Mouse (Mus musculus): ENCODE results near the gene Bglap2. TPM values are rescaled to one million over a fixed set of nuclear protein-coding genes. Genes with fewer than 3 reads are reported as not detected.
A peak's percentile ranks its signal among the peaks of the same experiment; 100 is the strongest.
"Not testable (repeated sequence)": the region's sequence is repeated elsewhere in the genome, so short reads cannot be mapped to it uniquely, and the experiment has no call there.

The Bglap2 gene
- polyA plus RNA-seq, 1 experiment from 2014 or later = 27.0 TPM

DNA sequence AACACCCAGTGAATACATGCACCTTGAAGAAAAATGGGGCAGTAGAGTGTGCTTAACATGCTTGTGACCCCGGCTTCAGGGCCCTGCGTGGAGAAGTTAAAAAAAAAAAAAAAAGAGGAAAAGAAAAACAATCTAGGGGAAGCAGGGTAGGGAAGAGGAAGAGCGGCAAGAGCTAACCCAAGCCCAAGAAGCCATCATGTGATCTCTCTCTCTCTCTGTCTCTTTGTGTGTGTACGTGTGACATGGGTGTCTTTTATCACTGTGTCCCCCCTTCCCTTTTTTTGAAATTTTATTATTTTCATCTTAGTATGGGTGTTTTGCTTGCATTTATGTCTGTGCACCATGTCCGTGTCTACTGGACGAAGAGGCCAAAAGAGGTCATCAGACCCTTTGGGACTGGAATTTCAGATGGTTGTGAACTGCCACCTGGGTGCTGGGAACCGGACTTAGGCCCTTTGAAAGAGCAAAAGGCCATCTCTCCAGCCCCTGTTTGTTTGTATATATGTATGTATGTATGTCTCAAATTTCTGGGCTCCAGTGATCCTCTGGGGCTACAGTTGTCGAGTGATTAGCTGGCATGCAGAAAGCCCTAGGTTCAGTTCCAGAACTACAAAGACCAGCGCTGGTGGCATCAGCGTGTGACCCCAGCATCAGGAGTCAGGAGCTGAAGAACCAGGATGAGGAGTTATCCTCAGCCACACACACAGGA is 25.2 kb upstream of the Bglap2 start:
- ATAC-seq (ENCODE audit: low read depth) = no peak
- H3K27ac ChIP-seq (replicated peaks; ENCODE audit: low read depth, low read length) = no peak overlapping the region
- no peaks in the 10 kb centered on the region for H3K9me3 ChIP-seq (ENCODE audit: control insufficient read depth, low read length)
- H3K9ac ChIP-seq (ENCODE audit: low read depth, low read length) = no peak overlapping the region
- DNase-seq (ENCODE audit: low spot score) = no peak
- no peak overlapping the region for H3K4me2 ChIP-seq (ENCODE audit: low read depth, low read length)
- H3K27me3 ChIP-seq (replicated peaks; ENCODE audit: control insufficient read depth, insufficient read depth, low read length) = no peaks in the 10 kb centered on the region
- H3K36me3 ChIP-seq (ENCODE audit: control insufficient read depth, insufficient read depth, low read length) = peaks cover 26% of the 10 kb centered on the region
- H3K4me1 ChIP-seq (ENCODE audit: control insufficient read depth, insufficient read depth, low read length) = peaks cover 2% of the 10 kb centered on the region; the same call in 1 of the 2 replicates
- no peak overlapping the region for H3K4me3 ChIP-seq (ENCODE audit: low read depth, low read length)
- WGBS = 89% methylated on average over 10 of the region's 10 CpGs

DNA sequence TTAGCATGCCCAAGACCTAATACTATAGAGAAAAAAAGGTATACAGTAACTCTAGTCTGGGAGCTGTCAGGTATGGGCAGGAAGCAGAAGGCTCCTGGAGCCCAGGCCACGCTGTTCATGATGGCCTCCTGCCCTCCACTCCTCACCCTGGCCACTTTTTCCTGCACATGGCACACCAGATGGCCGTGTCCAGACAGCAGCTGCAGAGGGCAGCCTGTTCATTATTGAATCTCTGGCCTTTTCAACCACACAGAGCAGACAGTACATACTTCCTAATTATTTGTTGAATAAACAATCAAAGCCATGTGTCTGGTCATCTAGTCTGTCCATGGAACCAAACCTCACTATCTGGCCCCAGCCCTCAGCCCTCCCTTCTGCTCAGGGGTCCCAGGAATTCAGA is 20.2 kb upstream of the Bglap2 start:
- no peak for DNase-seq (ENCODE audit: low spot score)
- H3K4me3 ChIP-seq (ENCODE audit: low read depth, low read length) = no peak overlapping the region
- no peaks in the 10 kb centered on the region for H3K4me1 ChIP-seq (ENCODE audit: control insufficient read depth, insufficient read depth, low read length)
- no peak for ATAC-seq (ENCODE audit: low read depth)
- H3K9ac ChIP-seq (ENCODE audit: low read depth, low read length) = no peak overlapping the region
- peaks cover 47% of the 10 kb centered on the region for H3K36me3 ChIP-seq (ENCODE audit: control insufficient read depth, insufficient read depth, low read length)
- H3K4me2 ChIP-seq (ENCODE audit: low read depth, low read length) = no peak overlapping the region
- H3K9me3 ChIP-seq (ENCODE audit: control insufficient read depth, low read length) = no peaks in the 10 kb centered on the region
- WGBS = 89% methylated on average over 2 of the region's 2 CpGs
- no peak overlapping the region for H3K27ac ChIP-seq (replicated peaks; ENCODE audit: low read depth, low read length)
- no peaks in the 10 kb centered on the region for H3K27me3 ChIP-seq (replicated peaks; ENCODE audit: control insufficient read depth, insufficient read depth, low read length)

DNA sequence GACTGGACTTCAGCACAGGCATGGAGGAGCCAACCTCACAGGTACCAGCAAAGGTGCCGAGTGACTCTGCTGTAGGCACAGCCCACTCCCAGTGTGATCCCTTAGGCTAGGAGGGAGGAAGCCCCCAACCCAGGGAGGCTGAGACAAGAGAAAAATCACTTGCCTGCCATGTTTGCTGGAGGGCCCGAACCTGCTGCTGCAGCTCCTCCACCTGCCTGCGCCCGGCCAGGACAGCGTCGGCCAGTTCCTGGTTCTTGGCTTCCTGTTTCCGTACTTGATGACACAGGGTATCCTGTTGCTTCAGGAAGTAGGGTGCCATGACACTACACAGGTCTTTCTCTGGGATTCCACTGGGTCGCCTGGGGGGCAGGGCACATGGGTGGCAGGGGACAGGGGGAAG is 17.2 kb upstream of the Bglap2 start:
- Histone ChIP-seq H3K4me1 (ENCODE audit: control insufficient read depth, insufficient read depth, low read length) (no peaks in the 10 kb centered on the region), H3K36me3 (ENCODE audit: control insufficient read depth, insufficient read depth, low read length) (0 out of 2 replicates have a peak, but pooled peaks cover 31% of the 10 kb centered on the region), H3K27me3 (replicated peaks; ENCODE audit: control insufficient read depth, insufficient read depth, low read length) (no peaks in the 10 kb centered on the region), H3K27ac (replicated peaks; ENCODE audit: low read depth, low read length) (no peak overlapping the region), H3K4me2 (ENCODE audit: low read depth, low read length) (no peak overlapping the region), H3K9ac (ENCODE audit: low read depth, low read length) (no peak overlapping the region), H3K4me3 (ENCODE audit: low read depth, low read length) (no peak overlapping the region), H3K9me3 (ENCODE audit: control insufficient read depth, low read length) (no peaks in the 10 kb centered on the region)
- DNase-seq (ENCODE audit: low spot score) (no peak), ATAC-seq (ENCODE audit: low read depth) (no peak)
- 92% methylated on average over 7 of the region's 8 CpGs for WGBS

DNA sequence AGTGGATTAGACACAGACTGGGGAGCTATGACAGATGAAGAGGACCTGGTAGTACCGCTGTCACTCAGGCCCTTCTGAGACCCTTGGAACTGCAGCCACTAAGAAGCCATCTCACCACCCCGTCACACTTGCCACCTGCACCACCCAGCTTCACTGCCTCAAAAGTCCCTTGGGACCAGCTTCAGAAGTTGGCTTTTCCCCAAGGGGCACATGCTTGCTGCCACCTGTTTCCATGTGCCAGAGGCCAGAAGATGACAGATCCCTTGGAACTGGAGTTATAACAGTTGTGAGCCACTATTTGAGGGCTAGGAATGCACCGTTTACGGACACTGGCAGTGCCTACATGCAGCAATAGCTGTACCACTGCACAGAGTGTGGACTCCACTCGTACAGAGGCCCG is 16.8 kb upstream of the Bglap2 start:
- ATAC-seq (ENCODE audit: low read depth) (peak; percentile 16; the same call in 1 of the 2 replicates), DNase-seq (ENCODE audit: low spot score) (peak; percentile 14)
- H3K27me3 ChIP-seq (replicated peaks; ENCODE audit: control insufficient read depth, insufficient read depth, low read length) = no peaks in the 10 kb centered on the region
- 94% methylated on average over 6 of the region's 6 CpGs for WGBS
- H3K9me3 ChIP-seq (ENCODE audit: control insufficient read depth, low read length) = no peaks in the 10 kb centered on the region
- H3K4me3 ChIP-seq (ENCODE audit: low read depth, low read length) = no peak overlapping the region
- H3K4me2 ChIP-seq (ENCODE audit: low read depth, low read length) = no peak overlapping the region
- H3K4me1 ChIP-seq (ENCODE audit: control insufficient read depth, insufficient read depth, low read length) = no peaks in the 10 kb centered on the region
- 0 out of 2 replicates have a peak, but pooled peaks cover 31% of the 10 kb centered on the region for H3K36me3 ChIP-seq (ENCODE audit: control insufficient read depth, insufficient read depth, low read length)
- H3K9ac ChIP-seq (ENCODE audit: low read depth, low read length) = no peak overlapping the region
- no peak overlapping the region for H3K27ac ChIP-seq (replicated peaks; ENCODE audit: low read depth, low read length)

DNA sequence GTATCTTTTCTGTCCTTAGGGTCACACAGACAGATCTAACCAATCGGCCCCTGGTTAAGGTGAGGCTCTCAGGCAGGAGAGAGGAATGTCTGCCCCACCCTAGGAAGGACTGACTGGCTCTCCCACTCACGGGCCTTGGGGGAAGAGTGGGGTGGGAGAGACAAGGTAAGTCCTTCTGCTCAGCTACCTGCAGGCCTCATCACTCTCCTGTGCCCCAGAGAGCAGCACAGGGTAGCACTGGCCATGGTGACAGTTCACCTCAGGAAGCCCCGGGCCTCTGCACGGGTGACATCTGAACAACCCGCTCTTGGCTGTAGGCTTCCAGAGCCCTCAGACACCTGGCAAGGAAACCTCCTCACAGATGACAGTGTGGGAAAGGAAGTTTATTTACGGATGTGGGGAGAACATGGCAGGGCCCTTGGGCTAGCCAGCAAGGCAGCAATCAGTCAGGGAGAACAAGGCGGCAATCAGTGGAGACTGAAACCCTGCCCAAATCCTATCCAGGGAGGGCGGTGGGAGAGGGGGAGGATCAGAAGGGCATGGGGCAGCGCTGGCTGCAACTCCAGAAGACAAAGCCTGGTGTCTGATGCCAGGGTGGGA is 15.4 kb upstream of the Bglap2 start:
- no peak overlapping the region for H3K4me2 ChIP-seq (ENCODE audit: low read depth, low read length)
- 0 out of 2 replicates have a peak, but pooled peaks cover 26% of the 10 kb centered on the region for H3K36me3 ChIP-seq (ENCODE audit: control insufficient read depth, insufficient read depth, low read length)
- no peaks in the 10 kb centered on the region for H3K4me1 ChIP-seq (ENCODE audit: control insufficient read depth, insufficient read depth, low read length)
- H3K27me3 ChIP-seq (replicated peaks; ENCODE audit: control insufficient read depth, insufficient read depth, low read length) = no peaks in the 10 kb centered on the region
- no peaks in the 10 kb centered on the region for H3K9me3 ChIP-seq (ENCODE audit: control insufficient read depth, low read length)
- DNase-seq (ENCODE audit: low spot score) = no peak
- H3K9ac ChIP-seq (ENCODE audit: low read depth, low read length) = no peak overlapping the region
- 86% methylated on average over 9 of the region's 9 CpGs for WGBS
- H3K27ac ChIP-seq (replicated peaks; ENCODE audit: low read depth, low read length) = no peak overlapping the region
- peak; percentile 41 for ATAC-seq (ENCODE audit: low read depth)
- H3K4me3 ChIP-seq (ENCODE audit: low read depth, low read length) = no peak overlapping the region

DNA sequence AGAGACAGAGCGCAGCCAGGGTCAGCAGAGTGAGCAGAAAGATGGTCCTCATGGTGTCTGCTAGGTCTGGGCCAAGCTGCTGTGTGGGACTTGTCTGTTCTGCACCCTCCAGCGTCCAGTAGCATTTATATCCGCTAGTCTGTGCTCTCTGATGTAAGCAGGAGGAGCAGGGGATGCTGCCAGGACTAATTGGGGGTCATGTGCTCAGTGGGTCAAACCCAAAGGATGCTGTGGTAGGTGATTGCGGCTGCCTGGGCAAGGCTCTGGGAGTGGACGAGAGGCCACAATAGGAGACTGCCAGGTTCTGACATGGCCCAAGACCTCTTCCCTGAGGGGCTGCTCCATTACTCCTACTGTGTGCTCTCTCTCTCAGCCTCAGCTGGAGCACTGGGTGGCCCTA is 5.9 kb upstream of the Bglap2 start, which contains the start of gene Bglap:
Gene Bglap, minus strand, starts transcription at position 101 of the 400 bp plus-strand sequence.
- Histone ChIP-seq H3K27ac (replicated peaks; ENCODE audit: low read depth, low read length) (no peak within 1 kb of the TSS), H3K27me3 (replicated peaks; ENCODE audit: control insufficient read depth, insufficient read depth, low read length) (no peaks in the 10 kb centered on the region), H3K4me1 (ENCODE audit: control insufficient read depth, insufficient read depth, low read length) (no peaks in the 10 kb centered on the region), H3K4me3 (ENCODE audit: low read depth, low read length) (no peak within 1 kb of the TSS), H3K9me3 (ENCODE audit: control insufficient read depth, low read length) (no peaks in the 10 kb centered on the region), H3K4me2 (ENCODE audit: low read depth, low read length) (no peak within 1 kb of the TSS), H3K9ac (ENCODE audit: low read depth, low read length) (no peak within 1 kb of the TSS), H3K36me3 (ENCODE audit: control insufficient read depth, insufficient read depth, low read length) (no peaks in the 10 kb centered on the region)
- WGBS = 72% methylated on average over 5 of the region's 5 CpGs
- ATAC-seq (ENCODE audit: low read depth) (no peak), DNase-seq (ENCODE audit: low spot score) (no peak)

DNA sequence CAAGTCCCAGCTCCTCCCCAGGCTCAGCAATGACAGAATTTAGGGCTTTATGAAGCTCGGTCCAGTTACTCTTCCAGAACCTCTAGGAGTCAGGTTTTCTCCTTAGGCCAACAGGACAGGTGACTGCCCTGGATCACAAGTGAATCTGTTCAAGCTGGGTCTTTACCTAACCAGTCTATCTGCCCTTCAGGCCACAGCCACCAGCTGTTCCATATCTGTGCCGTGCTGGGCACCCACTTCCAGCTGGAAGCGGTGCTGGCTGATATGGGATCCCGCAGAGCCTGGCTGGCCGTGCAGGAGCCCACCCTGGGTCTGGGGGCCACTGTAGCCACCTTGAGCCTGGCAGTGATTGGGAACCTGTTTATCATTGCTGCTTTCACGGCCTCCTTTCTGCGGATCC is 3.9 kb upstream of the Bglap2 start:
- H3K9me3 ChIP-seq (ENCODE audit: control insufficient read depth, low read length); H3K27ac ChIP-seq (replicated peaks; ENCODE audit: low read depth, low read length); DNase-seq (ENCODE audit: low spot score); H3K4me1 ChIP-seq (ENCODE audit: control insufficient read depth, insufficient read depth, low read length); ATAC-seq (ENCODE audit: low read depth); H3K9ac ChIP-seq (ENCODE audit: low read depth, low read length); H3K27me3 ChIP-seq (replicated peaks; ENCODE audit: control insufficient read depth, insufficient read depth, low read length); H3K4me3 ChIP-seq (ENCODE audit: low read depth, low read length); H3K36me3 ChIP-seq (ENCODE audit: control insufficient read depth, insufficient read depth, low read length): not testable (repeated sequence)
- 17% methylated on average over 1 of the region's 7 CpGs for WGBS
- peak overlapping the region; percentile 54 for H3K4me2 ChIP-seq (ENCODE audit: low read depth, low read length)

DNA sequence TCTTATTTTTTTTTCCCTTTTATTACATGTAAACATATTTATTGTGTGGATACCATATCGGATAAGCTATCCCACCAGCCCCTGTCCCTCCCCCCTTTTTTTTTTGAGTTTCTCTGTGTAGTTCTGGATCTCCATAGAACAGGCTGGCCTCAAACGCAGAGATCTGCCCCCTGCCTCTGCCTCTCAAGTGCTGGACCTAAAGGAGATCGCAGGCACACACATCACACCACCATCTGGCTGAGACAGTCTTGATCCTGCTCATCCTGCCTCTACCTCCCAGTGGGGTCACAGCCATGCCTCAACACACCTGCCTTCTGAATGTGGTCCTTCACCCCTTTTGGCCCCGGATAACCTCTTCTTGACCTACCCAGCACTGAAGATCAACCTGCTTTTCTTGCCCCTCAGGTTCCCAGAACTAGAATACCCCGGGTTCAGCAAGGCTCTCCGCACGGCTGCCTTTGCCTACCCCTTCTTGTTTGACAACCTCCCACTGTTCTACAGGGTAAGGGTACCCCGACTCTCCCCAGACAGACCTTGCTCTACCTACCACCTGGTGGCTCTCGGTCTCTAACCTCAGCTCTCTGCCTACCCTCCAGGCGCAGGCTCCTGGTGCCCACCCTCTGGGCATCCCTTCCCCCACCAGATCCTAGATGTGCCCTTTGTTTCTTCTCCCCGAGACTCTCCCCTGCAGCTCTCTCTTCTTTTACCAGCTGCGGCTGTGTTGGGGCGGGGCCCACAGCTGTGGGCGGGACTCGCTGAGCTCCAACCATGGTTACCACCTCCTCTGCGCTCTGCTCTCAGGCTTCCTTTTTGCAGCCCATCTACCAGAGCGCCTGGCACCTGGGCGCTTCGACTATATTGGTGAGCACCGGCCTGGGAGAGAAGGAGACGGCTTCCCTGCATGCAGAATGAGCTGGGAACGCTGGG is 3.2 kb upstream of the Bglap2 start:
- Histone ChIP-seq H3K4me3 (ENCODE audit: low read depth, low read length) (peak overlapping the region; percentile 24), H3K27ac (replicated peaks; ENCODE audit: low read depth, low read length) (peak overlapping the region; percentile 39; the same call in 1 of the 2 replicates), H3K4me2 (ENCODE audit: low read depth, low read length) (peak overlapping the region; percentile 54)
- 9% methylated on average over 16 of the region's 22 CpGs for WGBS
- not testable (repeated sequence) for H3K9ac ChIP-seq (ENCODE audit: low read depth, low read length); H3K4me1 ChIP-seq (ENCODE audit: control insufficient read depth, insufficient read depth, low read length); H3K9me3 ChIP-seq (ENCODE audit: control insufficient read depth, low read length); H3K36me3 ChIP-seq (ENCODE audit: control insufficient read depth, insufficient read depth, low read length); H3K27me3 ChIP-seq (replicated peaks; ENCODE audit: control insufficient read depth, insufficient read depth, low read length)
- DNase-seq (ENCODE audit: low spot score) (peak; percentile 83), ATAC-seq (ENCODE audit: low read depth) (peak; percentile 93)
